Mouse (Mus musculus) stomach, embryonic 14.5 days (tissue): ENCODE data around the gene Arhgef28. TPM values are rescaled to one million over a fixed set of nuclear protein-coding genes. Genes with fewer than 3 reads are reported as not detected.

Experiments used
- ATAC-seq: fragments of 200-750 bp; cut with Nextera tagmentation; 2 replicates; pipeline ENCODE4 v1.8.0; 2017; ENCODE audit warnings: low read depth, moderate TSS enrichment; ENCODE audit not compliant: insufficient number of reproducible peaks, insufficient read depth, low FRiP score
- H3K27ac ChIP-seq: fragments of 300-500 bp; sonication (generic); 2 replicates; pipeline ENCODE4 v1.5.1; 2014; ENCODE audit warnings: mild to moderate bottlenecking, low read length, moderate library complexity, mixed read lengths
- H3K27me3 ChIP-seq: fragments of 300-500 bp; sonication (generic); 2 replicates; pipeline ENCODE4 v1.6.1; 2014; ENCODE audit warnings: low read length, control low read depth, mixed read lengths; ENCODE audit not compliant: control insufficient read depth, insufficient read depth
- H3K36me3 ChIP-seq: fragments of 300-500 bp; sonication (generic); 2 replicates; pipeline ENCODE4 v1.6.1; 2014; ENCODE audit warnings: mild to moderate bottlenecking, control low read depth, low read length, moderate library complexity, mixed read lengths; ENCODE audit not compliant: control insufficient read depth, insufficient read depth
- H3K4me1 ChIP-seq: fragments of 300-500 bp; sonication (generic); 2 replicates; pipeline ENCODE4 v1.6.1; 2014; ENCODE audit warnings: low read length, control low read depth, mixed read lengths; ENCODE audit not compliant: control insufficient read depth, insufficient read depth
- H3K4me2 ChIP-seq: fragments of 300-500 bp; sonication (generic); replicated peaks from 2 replicates; pipeline ENCODE4 v1.6.1; 2014; ENCODE audit warnings: low read depth, low read length, control low read depth
- H3K4me3 ChIP-seq: fragments of 300-500 bp; sonication (generic); 2 replicates; pipeline ENCODE4 v1.5.1; 2014; ENCODE audit warnings: low read depth, low read length, control low read depth
- H3K9ac ChIP-seq: fragments of 300-500 bp; sonication (generic); replicated peaks from 2 replicates; pipeline ENCODE4 v1.6.1; 2014; ENCODE audit warnings: low read depth, mild to moderate bottlenecking, control low read depth, low read length, moderate library complexity, mixed read lengths
- H3K9me3 ChIP-seq: fragments of 300-500 bp; sonication (generic); 2 replicates; pipeline ENCODE4 v1.6.1; 2016; ENCODE audit warnings: low read depth, low read length, control low read depth; ENCODE audit not compliant: control insufficient read depth
- WGBS: fragments of 180-500 bp; shearing (Covaris S2); extraction: QIAGEN DNeasy Blood & Tissue Kit; methylation state at CpG from one replicate; pipeline ENCODE4 v1.1.7; 2014; 5-methylcytosine and 5-hydroxymethylcytosine counted together
- polyA plus RNA-seq: library from polyadenylated mRNA; unstranded; fragments of >200 nt; fragmentation: Nextera tagmentation; extraction: Ambion mirVana; gene quantifications from 2 replicates; pipeline ENCODE4 v1.2.1, GENCODE M21; 2014

Arhgef28 gene
- 28.4 and 28.9 TPM in 2 replicates for polyA plus RNA-seq

- Histone ChIP-seq H3K4me2 (peak within 1 kb of the TSS; percentile 91), H3K27me3 (no peaks in the 10 kb centered on the region)
- WGBS = under 1% methylated on average over 53 of the region's 76 CpGs
These were observed at the start of gene Arhgef28 for GRCm38 (mm10) chr13:98205771-98206545. Gene Arhgef28, minus strand, starts transcription at chr13:98206439.

DNA sequence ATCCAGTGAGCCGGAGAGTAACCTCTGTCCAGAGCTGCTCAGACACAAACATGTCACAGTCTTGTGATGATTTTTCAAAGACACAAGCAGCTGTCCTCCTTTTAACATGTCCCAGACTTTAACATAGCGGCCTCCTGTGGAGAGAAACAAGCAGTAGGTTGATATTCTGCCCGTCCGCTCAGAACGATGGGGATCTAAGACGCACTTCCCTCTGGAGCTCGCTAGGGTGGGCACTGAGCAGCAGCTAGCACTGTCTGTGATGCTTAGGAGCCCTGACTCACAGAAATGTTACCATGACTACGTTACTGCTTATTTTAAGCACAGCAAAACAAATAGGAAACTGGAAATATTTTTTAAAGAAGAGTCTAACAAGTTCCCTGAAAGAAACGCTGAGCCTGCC is 48.7 kb upstream of the Arhgef28 start:
- Histone ChIP-seq H3K27me3 (no peaks in the 10 kb centered on the region), H3K9ac (no peak overlapping the region), H3K36me3 (peaks cover 66% of the 10 kb centered on the region), H3K4me2 (no peak overlapping the region), H3K4me1 (no peaks in the 10 kb centered on the region), H3K9me3 (no peaks in the 10 kb centered on the region), H3K4me3 (no peak overlapping the region), H3K27ac (no peak overlapping the region)
- 75% methylated on average over 9 of the region's 9 CpGs for WGBS
- ATAC-seq = no peak

More at GRCm38 (mm10) chr13:98205771-98206545, at the start of gene Arhgef28:
- peaks cover 13% of the 10 kb centered on the region; the same call in 1 of the 2 replicates for H3K4me1 ChIP-seq
- no peaks in the 10 kb centered on the region for H3K36me3 ChIP-seq
- peak within 1 kb of the TSS; percentile 75 for H3K27ac ChIP-seq
- no peaks in the 10 kb centered on the region for H3K9me3 ChIP-seq
- peak within 1 kb of the TSS; percentile 59 for H3K4me3 ChIP-seq
- ATAC-seq = peak; percentile 83
- peak within 1 kb of the TSS; percentile 38; the same call in 1 of the 2 replicates for H3K9ac ChIP-seq

- no peak overlapping the region for H3K9ac ChIP-seq
- no peak overlapping the region for H3K27ac ChIP-seq
- ATAC-seq = no peak
- no peaks in the 10 kb centered on the region for H3K9me3 ChIP-seq
- no peak overlapping the region for H3K4me3 ChIP-seq
- H3K36me3 ChIP-seq = peaks cover 53% of the 10 kb centered on the region
- no peaks in the 10 kb centered on the region for H3K4me1 ChIP-seq
- no peak overlapping the region for H3K4me2 ChIP-seq
- 91% methylated on average over 10 of the region's 10 CpGs for WGBS
- no peaks in the 10 kb centered on the region for H3K27me3 ChIP-seq
These were observed 43.4 kb upstream of the Arhgef28 start for GRCm38 (mm10) chr13:98249594-98249993.

- Histone ChIP-seq H3K36me3 (peaks cover 24% of the 10 kb centered on the region), H3K9ac (no peak overlapping the region), H3K27me3 (no peaks in the 10 kb centered on the region), H3K27ac (no peak overlapping the region), H3K4me3 (no peak overlapping the region), H3K4me1 (no peaks in the 10 kb centered on the region), H3K4me2 (no peak overlapping the region), H3K9me3 (no peaks in the 10 kb centered on the region)
- WGBS = 69% methylated on average over 7 of the region's 7 CpGs
- ATAC-seq = no peak
These were observed 39.1 kb upstream of the Arhgef28 start for GRCm38 (mm10) chr13:98245386-98245785.

GRCm38 (mm10) chr13:98244571-98245350 is 38.5 kb upstream of the Arhgef28 start:
- H3K27me3 ChIP-seq = no peaks in the 10 kb centered on the region
- no peak overlapping the region for H3K4me2 ChIP-seq
- no peak for ATAC-seq
- 59% methylated on average over 5 of the region's 5 CpGs for WGBS
- no peak overlapping the region for H3K27ac ChIP-seq
- H3K9me3 ChIP-seq = no peaks in the 10 kb centered on the region
- H3K4me3 ChIP-seq = no peak overlapping the region
- no peak overlapping the region for H3K9ac ChIP-seq
- peaks cover 18% of the 10 kb centered on the region for H3K36me3 ChIP-seq
- no peaks in the 10 kb centered on the region for H3K4me1 ChIP-seq

DNA sequence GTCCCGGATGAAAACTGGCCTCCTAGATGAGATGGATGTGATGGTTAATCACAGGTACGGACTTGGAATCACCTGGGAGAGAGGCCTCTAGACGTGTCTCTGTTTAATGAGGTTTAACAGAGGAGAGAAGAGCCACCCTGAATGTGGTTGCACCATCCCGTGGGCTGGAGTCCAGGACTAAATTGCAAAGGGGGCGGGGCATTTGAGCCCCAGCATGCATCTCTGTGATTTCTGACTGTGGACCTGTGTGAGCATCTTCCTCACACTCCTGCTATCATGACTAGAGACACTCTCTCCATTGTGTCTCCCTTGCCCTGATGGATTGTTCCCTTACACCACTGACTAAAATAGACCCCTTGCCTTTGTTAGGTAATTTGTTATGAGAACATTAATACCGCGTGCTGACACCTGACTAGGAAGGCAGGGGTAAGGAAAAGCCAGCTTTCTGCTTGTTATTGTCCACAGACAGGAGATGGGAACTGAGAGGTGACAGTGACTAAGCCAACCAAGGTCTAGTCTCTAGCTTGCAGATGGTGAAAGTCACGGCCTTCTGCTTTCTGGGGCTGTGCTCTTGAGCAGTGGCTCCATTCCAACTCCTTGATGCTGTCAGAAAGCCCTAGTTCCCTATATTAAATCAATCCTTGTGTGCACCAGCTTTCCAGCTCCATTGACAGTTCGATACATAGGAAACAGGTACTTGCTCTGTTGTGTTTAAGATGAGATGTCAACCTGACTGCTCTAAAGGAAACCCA is 35.5 kb upstream of the Arhgef28 start:
- Histone ChIP-seq H3K4me2 (no peak overlapping the region), H3K4me1 (no peaks in the 10 kb centered on the region), H3K9ac (no peak overlapping the region), H3K27ac (no peak overlapping the region), H3K36me3 (no peaks in the 10 kb centered on the region), H3K9me3 (no peaks in the 10 kb centered on the region), H3K4me3 (no peak overlapping the region), H3K27me3 (no peaks in the 10 kb centered on the region)
- 65% methylated on average over 9 of the region's 9 CpGs for WGBS
- no peak for ATAC-seq

- Histone ChIP-seq H3K9ac (no peak overlapping the region), H3K4me1 (no peaks in the 10 kb centered on the region), H3K4me3 (no peak overlapping the region), H3K27me3 (no peaks in the 10 kb centered on the region), H3K27ac (no peak overlapping the region), H3K4me2 (no peak overlapping the region), H3K9me3 (no peaks in the 10 kb centered on the region), H3K36me3 (no peaks in the 10 kb centered on the region)
- WGBS = 18% methylated on average over 12 of the region's 12 CpGs
- no peak for ATAC-seq
These were observed 33.9 kb upstream of the Arhgef28 start for GRCm38 (mm10) chr13:98239978-98240641.

GRCm38 (mm10) chr13:98235451-98235850 is 29.2 kb upstream of the Arhgef28 start:
- H3K9me3 ChIP-seq = no peaks in the 10 kb centered on the region
- H3K4me2 ChIP-seq = no peak overlapping the region
- no peaks in the 10 kb centered on the region for H3K36me3 ChIP-seq
- ATAC-seq = no peak
- H3K27ac ChIP-seq = no peak overlapping the region
- no peak overlapping the region for H3K4me3 ChIP-seq
- WGBS = 47% methylated on average over 6 of the region's 6 CpGs
- H3K4me1 ChIP-seq = no peaks in the 10 kb centered on the region
- H3K27me3 ChIP-seq = no peaks in the 10 kb centered on the region
- no peak overlapping the region for H3K9ac ChIP-seq
